Mouse (Mus musculus) forebrain, embryonic 10.5 days (tissue): ENCODE data around the gene Alkbh5. TPM values are rescaled to one million over a fixed set of nuclear protein-coding genes. Genes with fewer than 3 reads are reported as not detected.
A peak's percentile ranks its signal among the peaks of the same experiment; 100 is the strongest.
"Not testable (repeated sequence)": the region's sequence is repeated elsewhere in the genome, so short reads cannot be mapped to it uniquely, and the experiment has no call there.

Experiments used
- DNase-seq: peaks from one replicate; pipeline ENCODE4 v3.0.0-alpha.2; 2017; ENCODE audit warnings: low spot score; ENCODE audit errors: extremely low spot score
- H3K27ac ChIP-seq: fragments of 300-500 bp; sonication (generic); 2 replicates; pipeline ENCODE4 v1.5.1; 2016; ENCODE audit warnings: mild to moderate bottlenecking
- H3K27me3 ChIP-seq: fragments of 300-500 bp; sonication (generic); 2 replicates; pipeline ENCODE4 v1.6.1; 2016; ENCODE audit warnings: mild to moderate bottlenecking; ENCODE audit not compliant: poor library complexity, severe bottlenecking
- H3K36me3 ChIP-seq: fragments of 300-500 bp; sonication (generic); replicated peaks from 2 replicates; pipeline ENCODE4 v1.6.1; 2016; ENCODE audit warnings: mild to moderate bottlenecking, moderate library complexity
- H3K4me1 ChIP-seq: fragments of 300-500 bp; sonication (generic); 2 replicates; pipeline ENCODE4 v1.6.1; 2016
- H3K4me3 ChIP-seq: fragments of 300-500 bp; sonication (generic); 2 replicates; pipeline ENCODE4 v1.5.1; 2016; ENCODE audit warnings: mild to moderate bottlenecking, moderate library complexity
- H3K9me3 ChIP-seq: fragments of 300-500 bp; sonication (generic); 2 replicates; pipeline ENCODE4 v1.6.1; 2016; ENCODE audit warnings: mild to moderate bottlenecking, moderate library complexity
- WGBS: fragments of 180-500 bp; shearing (Covaris S2); methylation state at CpG from one replicate; pipeline ENCODE4 v1.1.7; 2016; 5-methylcytosine and 5-hydroxymethylcytosine counted together
- polyA plus RNA-seq: library from polyadenylated mRNA; unstranded; fragments of >200 nt; fragmentation: Nextera tagmentation; extraction: Ambion mirVana; gene quantifications from 2 replicates; pipeline ENCODE4 v1.2.1, GENCODE M21; 2016

Alkbh5 gene
- polyA plus RNA-seq, 1 experiment from 2014 or later = 32.3 TPM

DNA sequence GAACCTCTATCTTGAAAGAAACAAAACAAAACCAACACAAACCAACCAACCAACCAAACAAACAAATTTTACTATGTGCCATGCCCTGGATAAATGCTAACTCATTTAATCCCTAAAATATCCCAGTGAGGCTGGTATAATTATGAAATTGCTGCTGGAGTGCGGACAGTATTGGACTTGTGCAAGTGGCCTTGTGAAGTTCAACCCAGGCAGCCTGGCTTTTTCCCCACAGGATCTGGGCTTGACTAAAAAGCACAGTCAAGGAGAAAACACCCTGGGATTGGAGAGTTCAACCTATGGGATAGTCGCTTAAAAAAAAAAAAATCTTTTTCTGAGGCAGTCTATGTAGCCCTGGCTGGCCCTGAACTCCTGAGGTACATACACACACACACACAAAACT, 505 bp upstream of the Alkbh5 start:
- peak overlapping the region; percentile 99 for H3K27ac ChIP-seq
- peaks cover 23% of the 10 kb centered on the region for H3K4me1 ChIP-seq
- H3K9me3 ChIP-seq = no peaks in the 10 kb centered on the region
- WGBS = 89% methylated on average over 2 of the region's 2 CpGs
- H3K27me3 ChIP-seq = no peaks in the 10 kb centered on the region
- DNase-seq = no peak
- H3K4me3 ChIP-seq = peak overlapping the region; percentile 99
- H3K36me3 ChIP-seq = peaks cover 15% of the 10 kb centered on the region

DNA sequence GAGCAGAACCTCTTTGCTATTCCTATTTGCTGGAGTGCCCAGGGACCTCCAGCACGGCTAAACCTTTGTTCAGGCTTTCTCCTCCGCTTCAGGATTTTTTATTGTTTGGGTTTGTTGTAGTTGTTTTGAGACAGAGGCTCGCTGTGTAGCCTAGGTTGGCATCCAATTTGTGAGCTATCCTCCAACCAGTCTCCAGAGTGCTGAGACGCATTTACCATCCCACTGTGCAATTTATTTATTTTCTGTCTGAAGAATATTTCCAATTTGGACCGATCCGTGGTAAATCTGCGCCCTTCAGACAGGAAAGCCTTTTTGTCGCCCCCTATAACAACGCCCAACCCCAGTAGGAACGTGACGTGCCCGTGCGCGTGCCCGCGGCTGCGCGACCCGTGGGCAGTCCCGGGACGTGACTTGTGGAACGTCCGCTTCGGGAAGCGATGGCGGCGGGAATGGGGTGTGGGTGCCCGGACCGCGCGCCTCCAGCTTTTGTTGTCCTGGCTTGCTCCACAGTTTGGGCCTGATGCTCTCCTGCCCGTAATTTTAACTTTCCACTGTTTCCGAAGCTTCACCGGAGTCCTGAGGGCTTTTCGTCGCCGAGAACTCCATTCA, 782 bp downstream of the Alkbh5 start:
- peak overlapping the region; percentile 99 for H3K4me3 ChIP-seq
- peak; percentile 92 for DNase-seq
- no peaks in the 10 kb centered on the region for H3K27me3 ChIP-seq
- no peaks in the 10 kb centered on the region for H3K9me3 ChIP-seq
- under 1% methylated on average over 37 of the region's 37 CpGs for WGBS
- H3K27ac ChIP-seq = peak overlapping the region; percentile 99
- peaks cover 35% of the 10 kb centered on the region for H3K4me1 ChIP-seq
- peaks cover 26% of the 10 kb centered on the region for H3K36me3 ChIP-seq

DNA sequence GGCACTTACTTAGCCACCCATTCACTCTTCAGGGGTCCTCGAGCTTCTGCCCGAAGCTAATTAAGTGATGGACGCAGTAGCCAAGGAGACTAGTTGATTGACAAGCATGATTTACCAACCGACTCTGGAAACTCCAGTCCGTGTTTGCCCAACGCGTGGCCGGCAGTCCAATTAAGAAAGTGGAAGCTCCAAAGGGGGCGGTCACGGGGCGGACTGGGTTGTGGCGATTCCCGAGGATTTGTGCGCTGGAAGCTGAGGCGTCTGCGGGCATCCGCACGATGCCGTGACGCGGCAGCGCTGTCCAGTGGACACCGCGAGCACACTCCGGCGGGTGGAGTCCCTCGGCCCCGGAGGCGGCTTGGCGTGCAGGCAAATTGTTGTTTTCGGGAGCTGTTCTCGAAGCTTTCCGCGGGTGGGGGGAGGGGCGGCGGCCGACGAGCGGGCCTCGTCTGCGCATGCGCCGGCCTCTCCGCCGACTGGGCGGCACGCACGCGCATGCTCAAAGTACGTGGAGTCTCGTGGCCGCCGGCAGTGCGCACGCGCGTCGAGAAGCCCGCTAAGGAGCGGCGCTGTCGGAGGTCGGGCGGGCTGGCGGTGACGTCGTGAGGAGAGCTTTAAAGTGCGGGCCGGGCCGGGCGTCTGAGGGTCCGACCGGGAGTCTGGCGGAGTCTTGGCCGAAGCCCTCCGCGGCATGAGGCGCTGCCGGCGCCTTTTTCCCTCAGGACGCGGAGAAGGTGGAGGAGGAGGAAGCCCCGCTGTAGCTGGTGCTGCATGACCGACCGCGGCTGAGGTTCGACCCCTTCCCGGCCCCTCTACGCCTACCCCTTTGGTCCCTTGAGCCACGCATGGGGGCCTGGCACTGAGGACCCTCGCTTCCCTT, 1.5 kb downstream of the Alkbh5 start:
- Histone ChIP-seq H3K27ac (peak overlapping the region; percentile 99), H3K9me3 (no peaks in the 10 kb centered on the region), H3K36me3 (peaks cover 34% of the 10 kb centered on the region), H3K27me3 (no peaks in the 10 kb centered on the region), H3K4me3 (peak overlapping the region; percentile 99), H3K4me1 (peaks cover 43% of the 10 kb centered on the region)
- peak; percentile 95 for DNase-seq
- under 1% methylated on average over 91 of the region's 91 CpGs for WGBS

DNA sequence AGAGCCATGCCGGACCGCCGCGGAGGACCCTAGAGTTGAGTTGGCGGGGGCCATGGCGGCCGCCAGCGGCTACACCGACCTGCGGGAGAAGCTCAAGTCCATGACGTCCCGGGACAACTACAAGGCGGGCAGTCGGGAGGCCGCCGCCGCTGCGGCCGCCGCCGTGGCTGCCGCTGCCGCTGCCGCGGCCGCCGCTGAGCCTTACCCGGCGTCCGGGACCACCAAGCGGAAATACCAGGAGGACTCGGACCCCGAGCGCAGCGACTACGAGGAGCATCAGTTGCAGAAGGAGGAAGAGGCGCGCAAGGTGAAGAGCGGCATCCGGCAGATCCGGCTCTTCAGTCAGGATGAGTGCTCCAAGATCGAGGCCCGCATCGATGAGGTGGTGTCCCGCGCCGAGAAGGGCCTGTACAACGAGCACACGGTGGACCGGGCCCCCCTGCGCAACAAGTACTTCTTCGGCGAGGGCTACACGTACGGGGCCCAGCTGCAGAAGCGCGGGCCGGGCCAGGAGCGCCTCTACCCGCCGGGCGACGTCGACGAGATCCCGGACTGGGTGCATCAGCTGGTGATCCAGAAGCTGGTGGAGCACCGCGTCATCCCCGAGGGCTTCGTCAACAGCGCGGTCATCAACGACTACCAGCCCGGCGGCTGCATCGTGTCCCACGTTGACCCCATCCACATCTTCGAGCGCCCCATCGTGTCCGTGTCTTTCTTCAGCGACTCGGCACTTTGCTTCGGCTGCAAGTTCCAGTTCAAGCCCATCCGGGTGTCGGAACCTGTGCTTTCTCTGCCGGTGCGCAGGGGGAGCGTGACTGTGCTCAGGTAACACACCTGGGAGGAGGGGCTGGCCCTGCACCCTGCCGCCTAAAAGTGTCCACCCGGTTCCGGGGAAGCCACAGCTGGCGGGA, 2.4 kb downstream of the Alkbh5 start:
- H3K4me3 ChIP-seq = peak overlapping the region; percentile 99
- H3K4me1 ChIP-seq = peaks cover 51% of the 10 kb centered on the region
- WGBS = under 1% methylated on average over 93 of the region's 93 CpGs
- no peaks in the 10 kb centered on the region for H3K9me3 ChIP-seq
- peak overlapping the region; percentile 99 for H3K27ac ChIP-seq
- DNase-seq = peak; percentile 58
- peaks cover 43% of the 10 kb centered on the region for H3K36me3 ChIP-seq
- no peaks in the 10 kb centered on the region for H3K27me3 ChIP-seq

DNA sequence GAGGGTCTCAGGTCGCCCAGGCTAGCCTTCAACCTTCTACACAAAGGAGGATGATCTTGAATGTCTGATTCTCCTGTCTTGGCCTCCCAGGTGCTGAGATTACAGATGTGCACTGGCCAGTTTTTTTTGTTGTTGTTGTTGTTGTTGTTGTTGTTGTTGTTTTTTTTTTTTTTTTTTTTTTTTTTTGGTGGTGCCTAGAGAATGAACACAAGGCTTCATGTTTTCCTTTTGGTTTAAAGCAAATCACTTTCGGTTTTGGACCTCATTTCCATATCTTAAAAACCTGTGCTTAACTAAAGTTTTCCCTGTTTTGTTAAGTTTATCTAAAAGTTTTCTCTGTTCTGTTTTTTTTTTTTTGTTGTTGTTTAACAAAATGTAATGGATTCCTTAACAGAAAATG, 3.4 kb downstream of the Alkbh5 start:
- peaks cover 58% of the 10 kb centered on the region for H3K4me1 ChIP-seq

DNA sequence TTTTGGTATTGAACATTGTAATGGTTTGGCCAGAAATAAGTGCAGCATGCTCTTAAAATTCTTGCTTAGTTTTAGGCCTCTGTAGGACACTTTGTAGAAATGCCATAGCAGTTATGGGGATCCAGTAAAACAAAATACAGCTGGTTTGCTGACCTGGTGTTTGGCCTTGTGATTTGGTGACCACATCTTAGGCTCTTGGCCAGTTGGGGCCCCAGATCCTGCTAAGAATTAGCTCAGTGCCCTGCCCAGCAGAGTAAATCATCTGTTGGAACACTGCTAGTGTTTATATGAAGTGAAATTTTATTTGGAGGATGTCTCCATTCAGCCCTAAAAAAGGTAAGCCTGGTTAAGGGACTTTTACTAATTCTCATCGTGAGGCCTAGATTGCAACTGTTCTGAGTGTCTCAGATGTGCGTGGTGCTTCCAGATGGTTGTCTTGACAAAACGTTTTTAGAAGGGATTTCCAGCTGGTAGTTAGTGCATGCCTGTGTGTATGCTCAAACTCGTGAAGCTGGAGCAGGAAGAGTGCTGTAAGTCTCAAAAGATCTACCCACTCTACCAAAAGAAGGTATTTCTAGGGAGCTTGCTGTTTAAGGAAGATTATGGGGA, 3.9 kb downstream of the Alkbh5 start:
- Histone ChIP-seq H3K4me3 (peak overlapping the region; percentile 99), H3K9me3 (no peaks in the 10 kb centered on the region), H3K27ac (peak overlapping the region; percentile 15; the same call in 1 of the 2 replicates), H3K27me3 (no peaks in the 10 kb centered on the region), H3K36me3 (peaks cover 54% of the 10 kb centered on the region), H3K4me1 (peaks cover 61% of the 10 kb centered on the region)
- WGBS = 30% methylated on average over 4 of the region's 4 CpGs
- no peak for DNase-seq

More for the DNA sequence above, 3.4 kb downstream of the Alkbh5 start:
- 5% methylated on average over 2 of the region's 2 CpGs for WGBS
- H3K27ac ChIP-seq = peak overlapping the region; percentile 99; the same call in 1 of the 2 replicates
- H3K27me3 ChIP-seq = no peaks in the 10 kb centered on the region
- no peaks in the 10 kb centered on the region for H3K9me3 ChIP-seq
- peaks cover 51% of the 10 kb centered on the region for H3K36me3 ChIP-seq
- no peak for DNase-seq
- peak overlapping the region; percentile 99 for H3K4me3 ChIP-seq

DNA sequence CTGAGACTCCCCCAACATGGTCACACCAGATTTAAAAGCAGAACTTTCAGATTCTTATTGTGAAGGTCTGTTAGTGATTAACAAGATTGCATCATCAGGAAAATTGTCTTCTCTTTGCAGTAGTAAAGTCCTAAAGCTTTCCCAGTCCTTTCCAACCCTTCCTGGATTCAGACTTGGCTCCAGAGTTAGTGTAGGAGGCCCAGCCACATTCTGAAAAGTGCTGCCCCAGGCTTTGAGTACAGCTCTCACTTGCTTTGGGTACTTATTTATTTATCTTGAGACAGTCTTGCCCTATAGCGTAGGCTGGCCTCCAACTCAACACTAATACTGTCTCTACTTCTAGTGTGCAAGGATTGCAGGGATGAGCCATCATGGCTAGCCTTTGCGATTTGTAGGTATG, 4.6 kb downstream of the Alkbh5 start:
- no peak for DNase-seq
- Histone ChIP-seq H3K9me3 (no peaks in the 10 kb centered on the region), H3K27me3 (no peaks in the 10 kb centered on the region), H3K36me3 (peaks cover 61% of the 10 kb centered on the region), H3K4me1 (peaks cover 59% of the 10 kb centered on the region), H3K4me3 (peak overlapping the region; percentile 99), H3K27ac (no peak overlapping the region)
- 76% methylated on average over 2 of the region's 2 CpGs for WGBS

DNA sequence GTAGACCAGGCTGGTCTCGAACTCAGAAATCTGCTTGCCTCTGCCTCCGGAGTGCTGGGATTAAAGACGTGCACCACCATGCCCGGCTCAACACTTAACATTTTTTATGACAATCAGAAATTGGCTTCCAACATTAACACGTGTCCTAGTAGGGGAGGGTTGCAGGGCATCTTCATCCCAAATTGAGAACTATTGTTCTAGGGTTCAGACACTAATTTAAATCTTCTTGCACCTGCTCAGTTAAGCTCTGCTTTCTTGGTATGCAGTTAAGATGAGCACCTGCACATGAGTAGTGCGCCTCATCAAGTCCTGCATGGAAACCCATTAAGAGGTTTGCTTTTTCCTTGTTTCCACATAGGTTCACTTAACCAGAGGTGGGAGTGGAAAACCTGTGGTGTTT, 5.7 kb downstream of the Alkbh5 start:
- Histone ChIP-seq H3K4me1 (peaks cover 49% of the 10 kb centered on the region), H3K27ac (no peak overlapping the region), H3K4me3 (peak overlapping the region; percentile 24; the same call in 1 of the 2 replicates), H3K27me3 (no peaks in the 10 kb centered on the region), H3K36me3 (peaks cover 72% of the 10 kb centered on the region), H3K9me3 (no peaks in the 10 kb centered on the region)
- 89% methylated on average over 6 of the region's 6 CpGs for WGBS
- DNase-seq = no peak

DNA sequence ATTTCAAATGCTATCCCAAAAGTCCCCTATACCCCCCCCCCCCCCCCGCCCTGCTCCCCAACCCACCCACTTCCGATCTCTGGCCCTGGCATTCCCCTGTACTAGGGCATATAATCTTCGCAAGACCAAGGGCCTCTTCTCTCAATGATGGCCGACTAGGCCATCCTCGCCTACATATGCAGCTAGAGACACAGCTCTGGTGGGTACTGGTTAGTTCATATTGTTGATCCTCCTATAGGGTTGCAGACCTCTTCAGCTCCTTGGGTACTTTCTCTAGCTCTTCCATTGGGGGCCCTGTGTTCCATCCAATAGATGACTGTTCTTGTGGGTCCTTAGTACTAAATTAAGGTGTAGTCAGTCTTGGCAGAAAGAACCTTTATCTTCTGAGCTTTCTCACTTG, 7.0 kb downstream of the Alkbh5 start:
- H3K4me3 ChIP-seq, H3K27me3 ChIP-seq, H3K9me3 ChIP-seq, DNase-seq, H3K27ac ChIP-seq: not testable (repeated sequence)
- peaks cover 49% of the 10 kb centered on the region for H3K4me1 ChIP-seq
- peaks cover 86% of the 10 kb centered on the region for H3K36me3 ChIP-seq
- WGBS = 90% methylated on average over 5 of the region's 5 CpGs

DNA sequence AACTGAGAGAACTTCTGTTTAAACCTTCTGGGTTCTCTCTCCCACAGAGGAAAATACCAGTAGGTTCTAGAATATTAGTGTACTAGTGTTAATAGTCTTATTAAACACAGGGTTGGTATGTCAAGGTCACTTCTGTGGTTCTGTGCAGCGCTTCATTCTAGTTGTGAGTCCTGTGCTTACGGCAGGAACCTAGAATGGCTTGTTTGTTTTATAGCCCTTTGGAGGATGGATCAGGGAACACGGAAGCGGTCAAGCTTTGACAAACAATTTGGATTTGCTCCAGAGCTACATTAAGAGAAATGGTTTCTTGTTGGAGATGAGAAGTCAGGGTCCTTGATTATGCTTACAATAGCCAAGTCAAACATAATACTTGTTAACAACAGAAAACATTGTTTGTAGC, 9.3 kb downstream of the Alkbh5 start:
- Histone ChIP-seq H3K27me3 (no peaks in the 10 kb centered on the region), H3K9me3 (no peaks in the 10 kb centered on the region), H3K27ac (no peak overlapping the region), H3K4me1 (peaks cover 41% of the 10 kb centered on the region), H3K36me3 (peaks cover 95% of the 10 kb centered on the region), H3K4me3 (no peak overlapping the region)
- WGBS = 93% methylated on average over 4 of the region's 4 CpGs
- no peak for DNase-seq

DNA sequence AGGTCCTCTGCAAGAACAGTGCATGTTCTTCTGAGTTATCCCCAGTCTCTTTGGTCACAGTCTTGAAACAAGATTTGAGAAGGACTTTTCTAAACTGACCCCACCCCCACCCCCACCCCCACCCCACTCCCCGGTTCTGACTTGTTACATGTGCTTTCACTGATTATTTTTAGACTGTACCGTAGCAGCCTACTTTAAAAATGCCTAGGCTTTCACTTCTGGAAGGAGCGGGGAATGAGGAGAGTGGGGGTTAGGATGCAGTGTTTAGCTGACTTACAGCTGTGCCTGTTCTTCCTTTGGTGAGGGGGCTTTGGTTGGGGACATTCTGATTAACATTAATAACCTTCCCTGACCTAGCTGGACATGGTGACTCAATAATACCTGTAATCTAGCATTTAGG, 11.9 kb downstream of the Alkbh5 start:
- no peak overlapping the region for H3K4me3 ChIP-seq
- H3K27me3 ChIP-seq = no peaks in the 10 kb centered on the region
- no peak overlapping the region for H3K27ac ChIP-seq
- DNase-seq = no peak
- H3K4me1 ChIP-seq = peaks cover 16% of the 10 kb centered on the region
- H3K36me3 ChIP-seq = peaks cover 97% of the 10 kb centered on the region
- no peaks in the 10 kb centered on the region for H3K9me3 ChIP-seq
- WGBS = 91% methylated on average over 3 of the region's 3 CpGs

DNA sequence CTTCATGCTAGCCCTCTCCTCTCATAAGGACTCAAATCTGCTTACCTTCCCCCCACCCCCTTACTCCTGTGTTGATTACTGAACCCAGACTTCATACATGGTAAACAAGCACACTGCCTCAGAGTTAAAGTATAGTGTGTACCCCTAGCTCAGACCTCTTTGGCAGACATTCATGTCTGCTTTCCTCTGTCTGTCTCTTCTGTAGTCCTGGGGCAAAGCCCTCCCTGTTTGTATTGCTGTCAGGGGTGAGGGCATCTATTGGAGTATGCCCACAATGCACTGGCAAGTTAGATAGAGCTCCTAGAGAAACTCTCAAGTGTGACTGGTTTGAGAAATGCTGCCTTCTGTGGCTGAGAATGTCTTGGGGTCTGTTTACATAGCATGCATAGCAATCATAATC, 16.9 kb downstream of the Alkbh5 start:
- no peak for DNase-seq

More for the DNA sequence above, 16.9 kb downstream of the Alkbh5 start:
- Histone ChIP-seq H3K27ac (no peak overlapping the region), H3K4me1 (no peaks in the 10 kb centered on the region), H3K36me3 (peaks cover 96% of the 10 kb centered on the region), H3K27me3 (no peaks in the 10 kb centered on the region), H3K9me3 (no peaks in the 10 kb centered on the region), H3K4me3 (no peak overlapping the region)
